Mouse (Mus musculus) hindbrain, embryonic 15.5 days (tissue): ENCODE measurements around the gene Igdcc3. TPM values are rescaled to one million over a fixed set of nuclear protein-coding genes. Genes with fewer than 3 reads are reported as not detected.
"Not testable (repeated sequence)": the region's sequence is repeated elsewhere in the genome, so short reads cannot be mapped to it uniquely, and the experiment has no call there.

ENCODE experiments used
- ATAC-seq: fragments of 200-750 bp; cut with Nextera tagmentation; 2 replicates; pipeline ENCODE4 v1.8.0; 2017; ENCODE audit warnings: low read depth, moderate number of reproducible peaks, moderate TSS enrichment; ENCODE audit not compliant: low FRiP score
- H3K27ac ChIP-seq: fragments of 300-500 bp; sonication (generic); replicated peaks from 2 replicates; pipeline ENCODE4 v1.5.1; 2015; ENCODE audit warnings: mild to moderate bottlenecking, inconsistent platforms
- H3K27me3 ChIP-seq: fragments of 300-500 bp; sonication (generic); 2 replicates; pipeline ENCODE4 v1.6.1; 2015; ENCODE audit warnings: control low read depth, inconsistent platforms
- H3K36me3 ChIP-seq: fragments of 300-500 bp; sonication (generic); 2 replicates; pipeline ENCODE4 v1.6.1; 2015; ENCODE audit warnings: control low read depth, inconsistent platforms
- H3K4me1 ChIP-seq: fragments of 300-500 bp; sonication (generic); replicated peaks from 2 replicates; pipeline ENCODE4 v1.6.1; 2015; ENCODE audit warnings: control low read depth, inconsistent platforms
- H3K4me2 ChIP-seq: fragments of 300-500 bp; sonication (generic); 2 replicates; pipeline ENCODE4 v1.6.1; 2015; ENCODE audit warnings: moderate library complexity, mild to moderate bottlenecking, inconsistent platforms
- H3K4me3 ChIP-seq: fragments of 300-500 bp; sonication (generic); 2 replicates; pipeline ENCODE4 v1.5.1; 2015; ENCODE audit warnings: mild to moderate bottlenecking, inconsistent platforms
- H3K9ac ChIP-seq: fragments of 300-500 bp; sonication (generic); 2 replicates; pipeline ENCODE4 v1.6.1; 2015; ENCODE audit warnings: inconsistent platforms
- H3K9me3 ChIP-seq: fragments of 300-500 bp; sonication (generic); 2 replicates; pipeline ENCODE4 v1.6.1; 2016; ENCODE audit warnings: control low read depth, inconsistent platforms
- WGBS: fragments of 180-500 bp; shearing (Covaris S2); methylation state at CpG from one replicate; pipeline ENCODE4 v1.1.7; 2015; 5-methylcytosine and 5-hydroxymethylcytosine counted together
- polyA plus RNA-seq: library from polyadenylated mRNA; unstranded; fragments of >200 nt; fragmentation: Nextera tagmentation; extraction: Ambion mirVana; gene quantifications from 2 replicates; pipeline ENCODE4 v1.2.1, GENCODE M21; 2015

Igdcc3 gene
- polyA plus RNA-seq, 1 experiment from 2014 or later = 9.9 TPM

DNA sequence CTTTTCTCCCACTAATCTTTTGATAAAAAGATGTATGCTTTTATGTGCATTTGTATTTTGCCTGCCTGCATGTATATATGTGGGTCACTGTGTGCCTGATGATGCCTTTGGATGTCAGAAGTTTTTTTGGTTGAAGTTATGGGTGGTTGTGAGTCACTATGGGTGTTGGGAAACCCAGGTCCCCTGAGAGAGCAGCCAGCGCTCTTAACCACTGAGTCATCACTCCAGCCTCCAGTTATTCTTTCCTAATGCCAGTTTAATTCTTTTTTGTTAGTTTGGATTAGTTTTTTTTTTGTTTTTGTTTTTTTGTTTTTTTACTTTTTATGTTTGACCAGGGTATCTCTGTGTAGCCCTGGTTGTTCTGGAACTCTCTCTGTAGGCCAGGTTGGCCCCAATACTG, 59.6 kb downstream of the Igdcc3 start:
- no peak overlapping the region for H3K27ac ChIP-seq
- H3K4me2 ChIP-seq = no peak overlapping the region
- no peaks in the 10 kb centered on the region for H3K27me3 ChIP-seq
- WGBS = 60% methylated on average over 1 of the region's 1 CpGs
- no peak overlapping the region for H3K4me3 ChIP-seq
- H3K4me1 ChIP-seq = peaks cover 11% of the 10 kb centered on the region
- ATAC-seq = no peak
- no peaks in the 10 kb centered on the region for H3K9me3 ChIP-seq
- no peak overlapping the region for H3K9ac ChIP-seq
- H3K36me3 ChIP-seq = no peaks in the 10 kb centered on the region

DNA sequence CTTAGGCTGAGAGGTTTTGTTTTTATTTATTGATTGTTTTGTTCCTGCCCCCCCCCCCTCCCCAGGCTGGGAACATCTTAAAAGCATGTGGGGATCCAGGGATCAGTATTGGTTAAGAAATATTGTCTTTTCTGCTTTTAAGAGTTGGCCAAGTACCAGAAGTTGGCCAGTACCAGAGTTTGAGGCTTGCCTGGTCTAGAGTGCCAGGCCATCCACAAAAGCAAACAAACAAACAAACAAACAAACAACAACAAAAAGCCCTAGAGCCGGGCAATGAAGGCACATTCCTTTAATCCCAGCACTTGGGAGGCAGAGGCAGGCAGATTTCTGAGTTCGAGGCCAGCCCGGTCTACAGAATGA, 60.0 kb downstream of the Igdcc3 start:
- Histone ChIP-seq H3K27me3 (no peaks in the 10 kb centered on the region), H3K4me1 (peaks cover 7% of the 10 kb centered on the region), H3K4me3 (no peak overlapping the region), H3K9ac (no peak overlapping the region), H3K9me3 (no peaks in the 10 kb centered on the region), H3K36me3 (no peaks in the 10 kb centered on the region), H3K4me2 (no peak overlapping the region), H3K27ac (peak overlapping the region; percentile 81)
- WGBS = 60% methylated on average over 3 of the region's 3 CpGs
- ATAC-seq = no peak

DNA sequence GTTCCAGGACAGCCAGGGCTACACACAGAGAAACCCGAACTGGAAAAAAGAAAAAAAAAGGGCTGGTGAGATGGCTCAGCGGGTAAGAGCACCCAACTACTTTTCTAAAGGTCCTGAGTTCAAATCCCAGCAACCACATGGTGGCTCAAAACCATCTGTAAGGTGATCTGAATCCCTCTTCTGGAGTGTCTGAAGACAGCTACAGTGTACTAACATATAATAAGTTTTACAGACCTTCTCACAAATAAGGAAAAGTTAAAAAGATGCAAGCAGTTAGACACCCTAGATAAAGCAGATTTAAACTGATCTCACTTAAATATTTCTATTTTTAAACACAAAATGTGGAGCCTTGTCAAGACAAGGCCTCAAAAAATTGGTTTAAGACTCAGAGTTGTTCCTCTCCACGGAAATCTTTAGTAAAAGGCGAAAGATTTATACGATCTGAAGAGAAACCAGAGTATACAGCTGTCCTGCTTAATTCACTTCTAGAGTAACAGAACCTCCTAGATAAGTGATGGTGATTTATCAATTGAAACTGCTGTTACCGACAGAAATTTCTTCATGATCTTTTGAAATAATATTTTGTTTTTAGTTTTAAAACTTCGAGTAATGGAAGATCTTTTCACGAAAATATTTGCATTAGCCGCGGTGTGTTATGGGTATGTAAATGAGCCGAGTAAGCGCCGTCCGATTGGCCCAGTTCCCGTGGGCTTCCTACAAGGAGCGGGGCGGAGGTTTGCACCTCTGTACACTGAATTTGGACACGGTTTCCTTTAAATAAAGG, 60.6 kb downstream of the Igdcc3 start:
- Histone ChIP-seq H3K4me3 (peak overlapping the region; percentile 37), H3K27ac (peak overlapping the region; percentile 81), H3K9me3 (no peaks in the 10 kb centered on the region), H3K9ac (peak overlapping the region; percentile 34), H3K4me1 (peaks cover 4% of the 10 kb centered on the region; the same call in 1 of the 2 replicates), H3K27me3 (no peaks in the 10 kb centered on the region), H3K4me2 (peak overlapping the region; percentile 50), H3K36me3 (no peaks in the 10 kb centered on the region)
- peak; percentile 91 for ATAC-seq
- under 1% methylated on average over 18 of the region's 18 CpGs for WGBS

DNA sequence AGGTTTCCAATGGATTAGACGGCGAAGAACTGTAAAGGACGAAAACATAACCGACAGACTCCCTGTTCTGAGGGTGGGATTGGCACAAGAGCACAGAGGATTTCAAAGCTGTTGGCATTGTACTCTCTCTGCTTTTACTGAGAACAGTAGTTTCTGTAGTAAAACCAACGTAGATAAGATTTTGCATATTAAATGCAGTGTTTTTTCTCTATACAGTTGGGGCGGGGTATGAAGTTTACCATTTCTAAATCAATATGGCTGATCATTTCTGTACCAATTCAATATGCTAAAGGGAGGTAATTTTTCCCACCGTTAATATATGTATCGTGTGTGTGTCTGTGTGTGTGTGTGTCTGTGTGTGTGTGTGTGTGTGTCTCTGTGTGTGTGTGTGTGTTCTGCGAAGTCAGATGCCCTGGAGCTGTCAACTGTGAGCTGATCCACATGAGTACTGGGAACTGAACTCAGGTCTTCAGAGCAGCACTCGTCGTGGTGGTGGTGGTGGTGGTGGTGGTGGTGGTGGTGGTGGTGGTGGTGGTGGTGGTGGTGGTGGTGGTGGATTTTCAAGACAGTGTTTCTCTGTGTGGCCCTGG, 61.3 kb downstream of the Igdcc3 start:
- Histone ChIP-seq H3K36me3 (no peaks in the 10 kb centered on the region), H3K4me1 (no peaks in the 10 kb centered on the region), H3K4me3 (peak overlapping the region; percentile 37), H3K27me3 (no peaks in the 10 kb centered on the region), H3K9me3 (no peaks in the 10 kb centered on the region), H3K4me2 (peak overlapping the region; percentile 50), H3K9ac (peak overlapping the region; percentile 34), H3K27ac (peak overlapping the region; percentile 81)
- 11% methylated on average over 11 of the region's 11 CpGs for WGBS
- peak; percentile 29; the same call in 1 of the 2 replicates for ATAC-seq

DNA sequence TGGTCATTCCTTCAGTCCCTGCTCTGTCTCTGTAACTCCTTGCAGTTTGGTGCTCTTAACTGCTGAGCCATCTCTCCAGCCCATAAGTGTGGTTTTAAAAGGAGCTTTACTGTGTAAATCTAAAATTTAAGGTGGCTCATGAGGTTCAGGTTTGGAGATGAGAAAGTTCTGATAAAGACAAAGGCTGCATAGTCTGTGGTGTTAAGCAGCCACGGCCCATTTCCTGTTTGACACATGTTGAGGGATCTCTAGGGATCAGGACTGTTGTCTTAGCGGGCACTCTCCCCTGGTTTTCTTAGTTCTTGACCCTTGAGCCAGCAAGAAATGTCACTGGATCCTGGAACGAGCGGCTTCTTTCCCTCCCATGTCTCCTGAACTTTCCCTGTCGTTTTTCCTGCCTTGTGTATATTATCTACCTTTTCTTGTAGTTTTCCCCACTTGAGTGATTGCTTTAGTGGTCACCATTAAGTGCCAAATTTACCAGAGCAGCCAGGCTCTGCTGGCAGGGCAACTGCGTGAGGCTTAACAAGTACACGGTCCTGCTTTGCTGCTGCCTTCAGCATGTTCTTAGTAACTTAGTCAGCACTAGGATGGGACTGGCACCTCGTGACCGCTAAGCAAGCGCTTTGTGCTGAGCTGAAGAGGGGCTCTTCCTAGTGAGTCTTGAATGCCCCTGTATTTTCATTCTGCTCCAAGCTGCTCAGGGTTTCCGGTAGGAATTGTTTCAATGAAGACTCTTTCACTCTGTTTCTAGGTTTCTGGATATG, 64.2 kb downstream of the Igdcc3 start:
- Histone ChIP-seq H3K36me3 (no peaks in the 10 kb centered on the region), H3K9ac (no peak overlapping the region), H3K27ac (no peak overlapping the region), H3K4me1 (no peaks in the 10 kb centered on the region), H3K9me3 (no peaks in the 10 kb centered on the region), H3K4me2 (no peak overlapping the region), H3K27me3 (no peaks in the 10 kb centered on the region), H3K4me3 (no peak overlapping the region)
- WGBS = 70% methylated on average over 11 of the region's 11 CpGs
- no peak for ATAC-seq

DNA sequence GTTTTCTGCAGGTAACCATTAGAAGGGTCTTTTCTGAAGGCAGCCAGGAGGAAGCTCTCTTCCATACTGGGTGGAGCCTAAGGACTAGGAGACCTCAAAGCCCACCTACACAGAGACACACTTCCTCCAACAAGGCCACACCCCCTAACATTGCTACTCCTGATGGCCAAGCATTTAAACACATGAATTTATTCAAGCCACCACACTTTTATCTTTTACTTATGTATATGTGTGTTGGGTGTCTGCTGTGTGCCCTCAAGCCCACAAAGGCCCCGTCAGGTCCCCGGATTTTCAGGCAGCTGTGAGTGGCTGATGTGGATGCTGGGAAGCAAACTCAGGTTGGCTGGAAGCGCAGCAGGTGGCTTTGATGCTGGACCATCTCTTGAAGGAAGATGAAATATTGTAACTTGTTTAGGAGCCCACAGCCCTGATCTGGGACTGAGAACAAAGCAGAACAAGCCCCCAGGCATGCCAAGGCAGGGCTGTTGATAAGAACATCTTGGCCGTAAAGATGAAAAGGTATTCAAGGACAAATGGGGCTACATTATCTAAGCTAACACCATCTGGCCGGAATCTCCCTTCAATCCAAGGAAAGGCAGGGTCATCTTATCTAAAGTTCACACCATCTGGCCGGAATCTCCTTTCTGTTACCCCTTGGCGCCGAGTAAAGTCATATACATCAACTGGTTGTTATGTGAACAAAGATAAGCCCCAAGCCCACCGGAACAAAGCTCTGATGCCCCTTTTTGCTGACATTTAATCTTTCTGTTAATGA, 66.2 kb downstream of the Igdcc3 start:
- not testable (repeated sequence) for H3K27me3 ChIP-seq, H3K9me3 ChIP-seq, H3K4me3 ChIP-seq, H3K4me1 ChIP-seq, H3K27ac ChIP-seq, ATAC-seq, H3K4me2 ChIP-seq, H3K9ac ChIP-seq, H3K36me3 ChIP-seq
- 94% methylated on average over 9 of the region's 9 CpGs for WGBS

DNA sequence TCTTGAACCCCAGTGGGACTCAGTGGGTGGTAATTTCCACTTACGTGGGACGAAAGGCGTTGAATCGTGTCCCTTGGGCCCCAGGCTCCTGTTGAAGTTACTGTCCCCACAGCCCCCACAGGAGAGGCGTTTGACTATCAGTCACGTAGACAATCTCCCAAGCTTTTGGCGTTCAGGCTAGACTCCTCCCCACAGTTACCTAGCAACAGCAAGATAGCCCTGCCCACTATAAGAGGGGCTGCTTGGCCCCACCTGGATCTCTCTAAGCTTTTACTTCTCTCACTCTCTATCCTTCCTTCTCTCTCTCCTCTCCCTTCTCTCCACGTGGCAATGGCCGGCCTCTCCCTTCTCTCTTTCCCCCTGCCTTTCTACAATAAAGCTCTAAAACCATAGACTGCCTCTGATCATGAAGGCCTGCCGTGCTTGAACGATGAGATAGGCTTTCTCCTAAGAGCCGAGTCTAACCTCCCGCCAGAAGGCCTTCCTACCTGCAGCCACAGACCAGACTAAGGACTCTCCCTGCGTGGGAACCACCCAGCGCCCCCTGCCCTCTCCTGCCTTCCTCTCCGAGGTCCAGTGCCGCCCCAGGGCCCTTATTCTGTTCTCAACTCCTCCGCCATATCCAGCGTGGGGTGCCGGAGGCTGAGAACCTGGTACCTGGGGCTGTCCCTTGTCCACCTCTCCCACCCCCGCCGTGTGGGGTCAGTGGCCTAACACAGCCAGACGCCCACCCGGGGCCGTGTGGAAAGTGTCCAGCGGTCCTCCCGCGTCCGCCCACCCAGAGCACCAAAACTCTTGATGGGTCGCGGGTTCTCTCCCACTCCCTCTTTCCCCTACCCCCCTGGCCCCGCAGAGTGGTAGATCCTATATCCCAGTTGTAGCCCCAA, 67.5 kb downstream of the Igdcc3 start:
- H3K27me3 ChIP-seq = no peaks in the 10 kb centered on the region
- no peaks in the 10 kb centered on the region for H3K36me3 ChIP-seq
- no peaks in the 10 kb centered on the region for H3K4me1 ChIP-seq
- H3K27ac ChIP-seq = no peak overlapping the region
- H3K9ac ChIP-seq = no peak overlapping the region
- H3K9me3 ChIP-seq = no peaks in the 10 kb centered on the region
- no peak for ATAC-seq
- no peak overlapping the region for H3K4me3 ChIP-seq
- no peak overlapping the region for H3K4me2 ChIP-seq
- WGBS = 88% methylated on average over 32 of the region's 32 CpGs

DNA sequence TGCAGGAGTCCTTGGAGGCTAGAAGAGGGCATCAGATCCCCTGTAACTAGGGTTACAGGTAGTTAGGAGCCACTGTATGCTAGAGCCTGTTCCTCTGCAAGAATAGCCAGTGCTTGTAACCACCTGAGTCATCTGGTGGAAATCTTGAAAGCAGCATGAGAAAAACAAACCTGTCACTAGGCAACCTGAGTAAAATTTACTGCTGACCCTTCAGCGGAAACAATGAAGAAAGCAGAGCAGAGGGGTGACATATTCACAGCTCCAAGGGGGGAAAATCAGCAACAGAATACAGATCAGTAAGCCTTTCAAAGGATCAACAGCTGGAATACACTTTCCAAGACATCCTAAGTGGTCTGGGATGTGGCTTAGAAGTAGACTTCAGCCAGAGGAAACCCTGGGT, 70.6 kb downstream of the Igdcc3 start:
- Histone ChIP-seq H3K4me2 (no peak overlapping the region), H3K36me3 (no peaks in the 10 kb centered on the region), H3K4me3 (no peak overlapping the region), H3K9me3 (no peaks in the 10 kb centered on the region), H3K9ac (no peak overlapping the region), H3K4me1 (peaks cover 18% of the 10 kb centered on the region), H3K27ac (no peak overlapping the region), H3K27me3 (no peaks in the 10 kb centered on the region)
- no peak for ATAC-seq
- WGBS = 32% methylated on average over 1 of the region's 1 CpGs

DNA sequence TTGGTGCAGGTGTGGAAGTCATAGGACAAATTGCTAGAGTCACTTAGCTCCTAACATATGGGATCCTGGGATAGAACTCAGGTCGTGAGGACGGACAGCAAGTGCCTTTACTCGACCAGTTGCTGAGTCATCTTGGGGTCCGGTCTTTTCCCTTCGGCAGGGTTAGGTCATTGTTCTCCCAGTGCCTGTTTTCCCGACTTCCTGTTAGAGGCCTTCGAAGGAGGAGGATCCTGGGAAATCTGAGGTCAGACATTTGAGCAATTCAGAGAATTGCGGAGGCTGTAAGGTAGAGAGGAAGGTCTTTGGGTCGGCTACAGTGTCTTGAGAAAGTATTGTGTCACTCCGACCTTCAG, 73.4 kb downstream of the Igdcc3 start:
- 17% methylated on average over 10 of the region's 10 CpGs for WGBS
- Histone ChIP-seq H3K27me3 (no peaks in the 10 kb centered on the region), H3K4me1 (peaks cover 18% of the 10 kb centered on the region), H3K9me3 (no peaks in the 10 kb centered on the region), H3K9ac (peak overlapping the region; percentile 78; the same call in 1 of the 2 replicates), H3K4me3 (peak overlapping the region; percentile 64), H3K4me2 (peak overlapping the region; percentile 72), H3K36me3 (no peaks in the 10 kb centered on the region), H3K27ac (peak overlapping the region; percentile 91)
- no peak for ATAC-seq

DNA sequence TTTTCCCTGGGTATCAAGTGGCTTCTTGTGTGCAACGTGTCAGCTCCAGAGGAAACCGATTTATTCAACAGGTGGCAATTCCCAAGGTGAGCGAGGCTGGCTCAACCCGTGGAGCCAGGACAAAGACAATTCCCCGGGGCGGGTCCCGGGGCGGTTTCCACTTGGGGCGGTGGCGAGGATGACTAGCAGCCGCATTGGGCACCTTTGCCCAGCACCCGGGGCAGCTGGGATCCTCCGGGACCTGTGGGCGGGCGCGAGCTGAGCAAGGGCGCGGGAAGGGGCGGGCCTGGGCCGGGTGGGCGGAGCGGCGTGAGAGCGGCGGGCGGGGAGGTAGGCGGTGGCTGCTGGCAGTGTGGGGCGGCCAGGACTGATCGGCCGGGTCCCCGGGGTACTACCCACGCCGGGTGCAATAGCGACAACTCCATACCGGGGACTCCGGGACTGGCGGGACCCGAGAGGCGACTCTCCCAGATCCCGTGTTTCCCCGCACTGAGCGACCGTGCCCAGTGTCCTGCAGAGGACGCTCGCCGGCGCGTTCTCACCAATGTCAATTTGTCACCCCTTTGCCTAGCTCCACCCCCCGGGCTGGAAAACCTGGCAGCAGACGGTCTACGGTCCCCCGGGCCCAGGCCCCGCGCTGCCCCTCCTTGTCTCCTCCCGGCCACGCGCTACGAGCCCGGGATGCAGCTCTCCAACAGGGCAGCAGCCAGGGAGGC, 73.9 kb downstream of the Igdcc3 start:
- peak overlapping the region; percentile 64 for H3K4me3 ChIP-seq
- peak overlapping the region; percentile 72 for H3K4me2 ChIP-seq
- ATAC-seq = peak; percentile 96
- H3K4me1 ChIP-seq = peaks cover 18% of the 10 kb centered on the region
- H3K9me3 ChIP-seq = no peaks in the 10 kb centered on the region
- H3K9ac ChIP-seq = peak overlapping the region; percentile 78
- H3K36me3 ChIP-seq = no peaks in the 10 kb centered on the region
- WGBS = under 1% methylated on average over 55 of the region's 59 CpGs
- H3K27me3 ChIP-seq = no peaks in the 10 kb centered on the region
- peak overlapping the region; percentile 91 for H3K27ac ChIP-seq
